Mouse (Mus musculus): ENCODE measurements around the gene Gm34302.

GRCm38 (mm10) chr3:63508924-63509323 lies 25.2 kb upstream of the Gm34302 start:
- TF ChIP-seq EP300 (IDR thresholded peaks at IDR 0.05; ENCODE audit: insufficient read depth, low read depth, low read length), result no peak
- TF ChIP-seq CTCF (IDR thresholded peaks at IDR 0.05; ENCODE audit: low read depth, low read length), result no peak

All from ES-Bruce4 (cell line).